Mouse (Mus musculus) thymus, adult 2 months (tissue): ENCODE data around the gene Adam10. TPM values are rescaled to one million over a fixed set of nuclear protein-coding genes. Genes with fewer than 3 reads are reported as not detected.

Experiments used
- DNase-seq: peaks from one replicate; pipeline ENCODE4 v3.0.0; 2021
- H3K27ac ChIP-seq: fragments of 200-500 bp; 2 replicates; pipeline ENCODE4 v1.5.1; 2012; ENCODE audit warnings: low read length, control low read depth; ENCODE audit not compliant: control insufficient read depth, insufficient read depth
- H3K27me3 ChIP-seq: fragments of 200-500 bp; 2 replicates; pipeline ENCODE4 v1.6.1; 2012; ENCODE audit warnings: mild to moderate bottlenecking, low read length, moderate library complexity, mixed read lengths; ENCODE audit not compliant: control insufficient read depth, insufficient read depth
- H3K36me3 ChIP-seq: fragments of 200-500 bp; 2 replicates; pipeline ENCODE4 v1.6.1; 2012; ENCODE audit warnings: mild to moderate bottlenecking, low read length, moderate library complexity; ENCODE audit not compliant: control insufficient read depth, insufficient read depth
- H3K4me1 ChIP-seq: fragments of 200-500 bp; replicated peaks from 2 replicates; pipeline ENCODE4 v1.6.1; 2012; ENCODE audit warnings: low read length; ENCODE audit not compliant: control insufficient read depth, insufficient read depth
- H3K4me3 ChIP-seq: fragments of 200-500 bp; 2 replicates; pipeline ENCODE4 v1.5.1; 2012; ENCODE audit warnings: mild to moderate bottlenecking, low read length, control low read depth, moderate library complexity; ENCODE audit not compliant: control insufficient read depth, insufficient read depth
- CTCF ChIP-seq: fragments of 200-500 bp; IDR thresholded peaks from 2 replicates; pipeline ENCODE4 v1.5.1; 2012; ENCODE audit warnings: mild to moderate bottlenecking, control low read depth, low read length, moderate library complexity, borderline replicate concordance; ENCODE audit not compliant: control insufficient read depth, poor library complexity, insufficient read depth; ENCODE audit errors: extremely low read depth
- POLR2A ChIP-seq: fragments of 200-500 bp; IDR thresholded peaks from 2 replicates; pipeline ENCODE4 v1.6.1; 2012; ENCODE audit warnings: mild to moderate bottlenecking, low read length, control low read depth, moderate library complexity; ENCODE audit not compliant: control insufficient read depth, poor library complexity, insufficient read depth; ENCODE audit errors: extremely low read depth
- WGBS: fragments of 180-500 bp; shearing (Covaris S2); methylation state at CpG from one replicate; pipeline ENCODE4 v1.1.7; 2018; 5-methylcytosine and 5-hydroxymethylcytosine counted together
- polyA plus RNA-seq: library from polyadenylated mRNA; depleted of rRNA; stranded (reverse); fragments of >200 nt; gene quantifications from 2 replicates; pipeline ENCODE4 v1.2.3, GENCODE M21; 2012

Gene Adam10
- polyA plus RNA-seq, 1 experiment = 21.7 TPM

GRCm38 (mm10) chr9:70751504-70752222 lies 72.9 kb downstream of the Adam10 start:
- no peaks in the 10 kb centered on the region for H3K4me1 ChIP-seq
- H3K27me3 ChIP-seq = no peaks in the 10 kb centered on the region
- no peak for DNase-seq
- no peak for TF ChIP-seq CTCF
- TF ChIP-seq POLR2A = no peak
- no peak overlapping the region for H3K4me3 ChIP-seq
- H3K27ac ChIP-seq = no peak overlapping the region
- WGBS = 94% methylated on average over 3 of the region's 3 CpGs
- H3K36me3 ChIP-seq = peaks cover 43% of the 10 kb centered on the region

- Histone ChIP-seq H3K36me3 (peaks cover 17% of the 10 kb centered on the region), H3K4me3 (no peak overlapping the region), H3K27me3 (no peaks in the 10 kb centered on the region), H3K27ac (no peak overlapping the region), H3K4me1 (no peaks in the 10 kb centered on the region)
- WGBS = 13% methylated on average over 5 of the region's 5 CpGs
- DNase-seq = no peak
- TF ChIP-seq CTCF (no peak), POLR2A (no peak)
These were observed 82.2 kb downstream of the Adam10 start for GRCm38 (mm10) chr9:70760974-70761373.

GRCm38 (mm10) chr9:70775517-70775916 lies 96.7 kb downstream of the Adam10 start:
- 89% methylated on average over 2 of the region's 2 CpGs for WGBS
- Histone ChIP-seq H3K27me3 (no peaks in the 10 kb centered on the region), H3K36me3 (peaks cover 18% of the 10 kb centered on the region), H3K4me3 (no peak overlapping the region), H3K4me1 (no peaks in the 10 kb centered on the region), H3K27ac (no peak overlapping the region)
- no peak for DNase-seq
- TF ChIP-seq CTCF = no peak
- TF ChIP-seq POLR2A = no peak

GRCm38 (mm10) chr9:70782191-70782590 lies 103.4 kb downstream of the Adam10 start:
- Histone ChIP-seq H3K36me3 (peaks cover 8% of the 10 kb centered on the region), H3K27ac (no peak overlapping the region), H3K27me3 (no peaks in the 10 kb centered on the region), H3K4me3 (no peak overlapping the region), H3K4me1 (no peaks in the 10 kb centered on the region)
- 96% methylated on average over 3 of the region's 3 CpGs for WGBS
- DNase-seq = no peak
- TF ChIP-seq POLR2A (no peak), CTCF (no peak)

GRCm38 (mm10) chr9:70788705-70789104 lies 109.9 kb downstream of the Adam10 start:
- WGBS = 90% methylated on average over 7 of the region's 7 CpGs
- DNase-seq = no peak
- H3K36me3 ChIP-seq = no peaks in the 10 kb centered on the region
- H3K27me3 ChIP-seq = no peaks in the 10 kb centered on the region
- no peak overlapping the region for H3K4me3 ChIP-seq
- TF ChIP-seq POLR2A (no peak), CTCF (no peak)
- no peak overlapping the region for H3K27ac ChIP-seq
- no peaks in the 10 kb centered on the region for H3K4me1 ChIP-seq

- TF ChIP-seq CTCF (no peak), POLR2A (no peak)
- no peak for DNase-seq
- Histone ChIP-seq H3K4me3 (no peak overlapping the region), H3K36me3 (no peaks in the 10 kb centered on the region), H3K4me1 (no peaks in the 10 kb centered on the region), H3K27ac (no peak overlapping the region), H3K27me3 (no peaks in the 10 kb centered on the region)
- WGBS = 95% methylated on average over 4 of the region's 4 CpGs
These were observed 111.8 kb downstream of the Adam10 start for GRCm38 (mm10) chr9:70790621-70791020.
